Mouse (Mus musculus) MEL (cell line): ENCODE data around the gene Gtf2h1. TPM values are rescaled to one million over a fixed set of nuclear protein-coding genes. Genes with fewer than 3 reads are reported as not detected.

Source experiments
- DNase-seq: peaks from one replicate; pipeline ENCODE4 v3.0.0; 2011; ENCODE audit warnings: low read depth, low spot score
- H3K27ac ChIP-seq: 2 replicates; pipeline ENCODE4 v1.5.1; 2012; ENCODE audit warnings: low read depth, mild to moderate bottlenecking, control low read depth, low read length, moderate library complexity; ENCODE audit not compliant: control insufficient read depth
- H3K27me3 ChIP-seq, 2 experiments: fragments of 150-350 bp in 1 of 2; sonication (generic) in 1 of 2; 2 replicates each; pipeline ENCODE4 v1.6.1; 2012; ENCODE audit warnings: low read length in 2 of 2, mild to moderate bottlenecking in 2 of 2, improper control_type of control experiment in 1 of 2, moderate library complexity in 1 of 2; ENCODE audit not compliant: insufficient read depth in 2 of 2, control insufficient read depth in 1 of 2
- H3K36me3 ChIP-seq, 2 experiments: 2 replicates each; pipeline ENCODE4 v1.6.1; 2012 to 2014; ENCODE audit warnings: low read length in 2 of 2, improper control_type of control experiment in 1 of 2, inconsistent platforms in 1 of 2, mild to moderate bottlenecking in 1 of 2; ENCODE audit not compliant: insufficient read depth in 2 of 2, control insufficient read depth in 1 of 2
- H3K4me1 ChIP-seq, 2 experiments: fragments of 150-350 bp in 1 of 2; sonication (generic) in 1 of 2; 2 replicates each; pipeline ENCODE4 v1.6.1; 2012; ENCODE audit warnings: low read length in 2 of 2, improper control_type of control experiment in 1 of 2, mild to moderate bottlenecking in 1 of 2; ENCODE audit not compliant: insufficient read depth in 2 of 2, control insufficient read depth in 1 of 2
- H3K4me3 ChIP-seq, 2 experiments: fragments of 150-350 bp in 1 of 2; sonication (generic) in 1 of 2; 2 replicates each; pipeline ENCODE4 v1.5.1; 2012; ENCODE audit warnings: low read depth in 2 of 2, low read length in 2 of 2, mild to moderate bottlenecking in 2 of 2, moderate library complexity in 2 of 2, control low read depth in 1 of 2, improper control_type of control experiment in 1 of 2; ENCODE audit not compliant: control insufficient read depth in 1 of 2, insufficient read depth in 1 of 2
- H3K79me2 ChIP-seq: 2 replicates; pipeline ENCODE4 v1.6.1; 2012; ENCODE audit warnings: mild to moderate bottlenecking, low read length, moderate library complexity; ENCODE audit not compliant: control insufficient read depth, poor library complexity, insufficient read depth
- H3K9ac ChIP-seq: 2 replicates; pipeline ENCODE4 v1.6.1; 2012; ENCODE audit warnings: low read depth, mild to moderate bottlenecking, control low read depth, low read length, moderate library complexity; ENCODE audit not compliant: control insufficient read depth, poor library complexity, severe bottlenecking
- H3K9me3 ChIP-seq: fragments of 150-350 bp; sonication (generic); replicated peaks from 2 replicates; pipeline ENCODE4 v1.6.1; 2012; ENCODE audit warnings: mild to moderate bottlenecking, low read length, improper control_type of control experiment, moderate library complexity; ENCODE audit not compliant: insufficient read depth
- BHLHE40 ChIP-seq: IDR thresholded peaks from 2 replicates; pipeline ENCODE4 v1.6.1; 2012; ENCODE audit warnings: low read depth, mild to moderate bottlenecking, inconsistent platforms, low read length, improper control_type of control experiment, borderline replicate concordance
- CHD1 ChIP-seq: IDR thresholded peaks from 2 replicates; pipeline ENCODE4 v1.6.1; 2012; ENCODE audit warnings: low read depth, mild to moderate bottlenecking, inconsistent platforms, low read length, improper control_type of control experiment
- E2F4 ChIP-seq: IDR thresholded peaks from 2 replicates; pipeline ENCODE4 v1.6.1; 2011; ENCODE audit warnings: low read depth, low read length, improper control_type of control experiment, borderline replicate concordance
- EP300 ChIP-seq, 2 experiments: IDR thresholded peaks; 2 replicates each; pipeline ENCODE4 v1.6.1; 2011; ENCODE audit warnings: improper control_type of control experiment in 2 of 2, low read length in 2 of 2, low read depth in 1 of 2, mild to moderate bottlenecking in 1 of 2
- ETS1 ChIP-seq: IDR thresholded peaks from 2 replicates; pipeline ENCODE4 v1.6.1; 2012; ENCODE audit warnings: low read depth, mild to moderate bottlenecking, inconsistent platforms, low read length, improper control_type of control experiment, moderate library complexity
- GABPA ChIP-seq: IDR thresholded peaks from 2 replicates; pipeline ENCODE4 v1.6.1; 2012; ENCODE audit warnings: low read depth, mild to moderate bottlenecking, inconsistent platforms, low read length, improper control_type of control experiment, moderate library complexity
- GATA1 ChIP-seq: IDR thresholded peaks from 2 replicates; pipeline ENCODE4 v1.6.1; 2011; ENCODE audit warnings: low read depth, low read length, improper control_type of control experiment
- HCFC1 ChIP-seq: IDR thresholded peaks from 2 replicates; pipeline ENCODE4 v1.6.1; 2012; ENCODE audit warnings: low read depth, mild to moderate bottlenecking, inconsistent platforms, low read length, improper control_type of control experiment, moderate library complexity
- JUND ChIP-seq: IDR thresholded peaks from 2 replicates; pipeline ENCODE4 v1.6.1; 2011; ENCODE audit warnings: low read depth, mild to moderate bottlenecking, improper control_type of control experiment, low read length
- KAT2A ChIP-seq: conservative IDR thresholded peaks from 2 replicates; pipeline ENCODE4 v1.6.1; 2012; ENCODE audit warnings: low read depth, low read length, improper control_type of control experiment, inconsistent platforms
- MYB ChIP-seq: IDR thresholded peaks from 2 replicates; pipeline ENCODE4 v1.6.1; 2011; ENCODE audit warnings: mild to moderate bottlenecking, low read depth, low read length, improper control_type of control experiment
- NELFE ChIP-seq: IDR thresholded peaks from 2 replicates; pipeline ENCODE4 v1.6.1; 2011; ENCODE audit warnings: low read depth, low read length, improper control_type of control experiment
- POLR2AphosphoS5 ChIP-seq: IDR thresholded peaks from 2 replicates; pipeline ENCODE4 v1.6.1; 2012; ENCODE audit warnings: low read depth, borderline replicate concordance, mild to moderate bottlenecking, inconsistent platforms, low read length, moderate library complexity, mixed read lengths
- RAD21 ChIP-seq: IDR thresholded peaks from 2 replicates; pipeline ENCODE4 v1.6.1; 2011; ENCODE audit warnings: mild to moderate bottlenecking, low read depth, low read length, improper control_type of control experiment
- TBP ChIP-seq: IDR thresholded peaks from 2 replicates; pipeline ENCODE4 v1.8.0; 2011; ENCODE audit warnings: low read depth, low read length, improper control_type of control experiment
- TCF12 ChIP-seq: IDR thresholded peaks from 2 replicates; pipeline ENCODE4 v1.6.1; 2014; ENCODE audit warnings: low read depth, mild to moderate bottlenecking, inconsistent platforms, low read length, improper control_type of control experiment, moderate library complexity
- UBTF ChIP-seq: IDR thresholded peaks from 2 replicates; pipeline ENCODE4 v1.6.1; 2012; ENCODE audit warnings: low read depth, mild to moderate bottlenecking, inconsistent platforms, low read length, improper control_type of control experiment, moderate library complexity, borderline replicate concordance; ENCODE audit not compliant: insufficient read depth
- USF1 ChIP-seq: IDR thresholded peaks from 2 replicates; pipeline ENCODE4 v1.6.1; 2014; ENCODE audit warnings: low read depth, mild to moderate bottlenecking, inconsistent platforms, low read length, improper control_type of control experiment, moderate library complexity
- ZKSCAN1 ChIP-seq: IDR thresholded peaks from 2 replicates; pipeline ENCODE4 v1.6.1; 2012; ENCODE audit warnings: low read depth, mild to moderate bottlenecking, inconsistent platforms, low read length, improper control_type of control experiment, moderate library complexity
- ZMIZ1 ChIP-seq: IDR thresholded peaks from 2 replicates; pipeline ENCODE4 v1.6.1; 2012; ENCODE audit warnings: low read depth, mild to moderate bottlenecking, inconsistent platforms, low read length, improper control_type of control experiment, moderate library complexity
- ZNF384 ChIP-seq: IDR thresholded peaks from 2 replicates; pipeline ENCODE4 v1.6.1; 2012; ENCODE audit warnings: low read depth, mild to moderate bottlenecking, inconsistent platforms, low read length, improper control_type of control experiment
- polyA plus RNA-seq, 2 experiments: library from polyadenylated mRNA; stranded (reverse) in 1 of 2; unstranded in 1 of 2; fragments of >175 nt in 1 of 2; fragments of >200 nt in 1 of 2; gene quantifications; 2 replicates each; pipeline versions ENCODE4 v1.2.1 to v1.2.4; 2012; ENCODE audit warnings: low replicate concordance in 2 of 2, low read depth in 1 of 2; ENCODE audit not compliant: insufficient read length in 2 of 2, insufficient read depth in 1 of 2, missing spikeins in 1 of 2
- total RNA-seq: library from RNA; depleted of rRNA; stranded (reverse); fragments of 300-350 nt; gene quantifications from 2 replicates; pipeline ENCODE4 v1.2.3, GENCODE M21; 2012

Gtf2h1 gene
- total and polyA plus RNA-seq, 3 experiments, result 105 to 142 TPM; not detected in 1

GRCm38 (mm10) chr7:46836357-46836756 lies 40.5 kb downstream of the Gtf2h1 start:
- no peak for TF ChIP-seq CHD1
- no peak for TF ChIP-seq TCF12
- no peak for TF ChIP-seq KAT2A
- TF ChIP-seq ETS1, result no peak
- no peak for TF ChIP-seq GATA1
- TF ChIP-seq GABPA, result no peak
- no peak for TF ChIP-seq USF1
- no peak for TF ChIP-seq ZMIZ1
- no peak for TF ChIP-seq POLR2AphosphoS5
- no peak for TF ChIP-seq ZKSCAN1
- no peak for TF ChIP-seq EP300 (IDR thresholded peaks at IDR 0.05; ENCODE audit: low read depth in 1 of 2, low read length in 2 of 2)
- no peak for TF ChIP-seq E2F4
- Histone ChIP-seq H3K9ac (no peak overlapping the region), H3K4me1 (peaks cover 26 to 46% of the 10 kb centered on the region in 2 experiments), H3K27me3 (no peaks in the 10 kb centered on the region), H3K36me3 (peaks cover 0 to 24% of the 10 kb centered on the region in 2 experiments; a peak in 2 of 4 replicates), H3K79me2 (no peaks in the 10 kb centered on the region), H3K4me3 (no peak overlapping the region), H3K9me3 (no peaks in the 10 kb centered on the region), H3K27ac (no peak overlapping the region)
- DNase-seq, result no peak

DNA sequence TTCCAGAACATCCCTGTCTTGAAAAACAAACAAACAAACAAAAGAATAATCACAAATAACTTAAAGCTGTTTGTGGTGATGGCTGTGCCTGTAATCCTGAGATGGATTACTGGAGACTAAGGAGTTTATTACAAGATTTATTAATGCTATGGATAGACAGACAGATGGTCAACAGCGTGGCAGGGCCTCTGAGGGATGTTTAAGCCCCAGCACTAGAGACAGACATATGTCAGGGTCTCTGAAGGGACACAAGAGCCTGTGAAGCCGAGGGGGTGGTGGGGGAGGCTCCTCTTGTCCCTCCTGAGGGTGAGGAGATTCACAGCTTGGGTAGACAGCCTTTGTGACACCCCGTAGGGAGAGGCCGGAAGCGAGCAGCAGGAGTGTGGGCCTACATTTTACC lies 41.2 kb downstream of the Gtf2h1 start:
- Histone ChIP-seq H3K9ac (no peak overlapping the region), H3K27ac (no peak overlapping the region), H3K4me3 (no peak overlapping the region), H3K9me3 (no peaks in the 10 kb centered on the region), H3K4me1 (peaks cover 26 to 39% of the 10 kb centered on the region in 2 experiments), H3K27me3 (no peaks in the 10 kb centered on the region), H3K79me2 (no peaks in the 10 kb centered on the region), H3K36me3 (peaks cover 0 to 21% of the 10 kb centered on the region in 2 experiments; a peak in 2 of 4 replicates)
- DNase-seq, result no peak
- no peak for TF ChIP-seq GABPA
- TF ChIP-seq NELFE, result no peak
- TF ChIP-seq BHLHE40, result no peak
- TF ChIP-seq RAD21, result no peak
- TF ChIP-seq KAT2A, result no peak
- TF ChIP-seq TBP, result no peak
- no peak for TF ChIP-seq ZNF384
- no peak for TF ChIP-seq UBTF
- no peak for TF ChIP-seq ETS1
- TF ChIP-seq HCFC1, result no peak
- no peak for TF ChIP-seq GATA1
- no peak for TF ChIP-seq MYB
- no peak for TF ChIP-seq JUND
